Mouse (Mus musculus) liver, embryonic 11.5 days (tissue): ENCODE data around the gene Rtn4. TPM values are rescaled to one million over a fixed set of nuclear protein-coding genes. Genes with fewer than 3 reads are reported as not detected.

Experiments used
- ATAC-seq: fragments of 200-750 bp; cut with Nextera tagmentation; replicated peaks from 2 replicates; pipeline ENCODE4 v1.8.0; 2017; ENCODE audit warnings: moderate number of reproducible peaks, mild to moderate bottlenecking, moderate TSS enrichment, moderate library complexity; ENCODE audit not compliant: low FRiP score
- DNase-seq: peaks from one replicate; pipeline ENCODE4 v3.0.0-alpha.2; 2017; ENCODE audit warnings: low spot score
- H3K27ac ChIP-seq: fragments of 300-500 bp; sonication (generic); 2 replicates; pipeline ENCODE4 v1.5.1; 2014; ENCODE audit warnings: mild to moderate bottlenecking, low read depth, low read length, control low read depth
- H3K27me3 ChIP-seq: fragments of 300-500 bp; sonication (generic); replicated peaks from 2 replicates; pipeline ENCODE4 v1.6.1; 2014; ENCODE audit warnings: low read length, mixed read lengths; ENCODE audit not compliant: control insufficient read depth, insufficient read depth
- H3K36me3 ChIP-seq: fragments of 300-500 bp; sonication (generic); 2 replicates; pipeline ENCODE4 v1.6.1; 2014; ENCODE audit warnings: mild to moderate bottlenecking, low read length, moderate library complexity, mixed read lengths; ENCODE audit not compliant: control insufficient read depth, insufficient read depth
- H3K4me1 ChIP-seq: fragments of 300-500 bp; sonication (generic); replicated peaks from 2 replicates; pipeline ENCODE4 v1.6.1; 2014; ENCODE audit warnings: low read length, mixed read lengths; ENCODE audit not compliant: control insufficient read depth, insufficient read depth
- H3K4me2 ChIP-seq: fragments of 300-500 bp; sonication (generic); 2 replicates; pipeline ENCODE4 v1.6.1; 2014; ENCODE audit warnings: mild to moderate bottlenecking, control low read depth, moderate library complexity
- H3K4me3 ChIP-seq: fragments of 300-500 bp; sonication (generic); 2 replicates; pipeline ENCODE4 v1.5.1; 2014; ENCODE audit warnings: low read depth, low read length, control low read depth
- H3K9ac ChIP-seq: fragments of 300-500 bp; sonication (generic); 2 replicates; pipeline ENCODE4 v1.6.1; 2014; ENCODE audit warnings: low read depth, low read length, control low read depth
- H3K9me3 ChIP-seq: fragments of 300-500 bp; sonication (generic); 2 replicates; pipeline ENCODE4 v1.6.1; 2016; ENCODE audit warnings: low read length, inconsistent platforms, mixed read lengths; ENCODE audit not compliant: control insufficient read depth
- WGBS: fragments of 180-500 bp; shearing (Covaris S2); extraction: QIAGEN DNeasy Blood & Tissue Kit; methylation state at CpG from one replicate; pipeline ENCODE4 v1.1.7; 2014; 5-methylcytosine and 5-hydroxymethylcytosine counted together
- polyA plus RNA-seq: library from polyadenylated mRNA; unstranded; fragments of >200 nt; fragmentation: Nextera tagmentation; extraction: Ambion mirVana; gene quantifications from 2 replicates; pipeline ENCODE4 v1.2.1, GENCODE M21; 2014

Gene Rtn4
- polyA plus RNA-seq, 1 experiment from 2014 or later: 23.4 TPM

GRCm38 (mm10) chr11:29718541-29718940, 25.8 kb downstream of the Rtn4 start:
- no peaks in the 10 kb centered on the region for H3K27me3 ChIP-seq
- 75% methylated on average over 6 of the region's 6 CpGs for WGBS
- H3K4me3 ChIP-seq: no peak overlapping the region
- H3K9me3 ChIP-seq: no peaks in the 10 kb centered on the region
- no peak overlapping the region for H3K9ac ChIP-seq
- no peaks in the 10 kb centered on the region for H3K4me1 ChIP-seq
- no peak overlapping the region; the same call in 1 of the 2 replicates for H3K27ac ChIP-seq
- no peak overlapping the region for H3K4me2 ChIP-seq
- DNase-seq (no peak), ATAC-seq (no peak)
- H3K36me3 ChIP-seq: no peaks in the 10 kb centered on the region; the same call in 1 of the 2 replicates

- Histone ChIP-seq H3K27me3 (no peaks in the 10 kb centered on the region), H3K27ac (no peak overlapping the region), H3K9me3 (no peaks in the 10 kb centered on the region), H3K36me3 (no peaks in the 10 kb centered on the region), H3K4me1 (no peaks in the 10 kb centered on the region), H3K4me3 (no peak overlapping the region), H3K9ac (no peak overlapping the region), H3K4me2 (no peak overlapping the region)
- DNase-seq (no peak), ATAC-seq (no peak)
- WGBS: 76% methylated on average over 1 of the region's 1 CpGs
Measured at GRCm38 (mm10) chr11:29719597-29719996, 26.9 kb downstream of the Rtn4 start.

DNA sequence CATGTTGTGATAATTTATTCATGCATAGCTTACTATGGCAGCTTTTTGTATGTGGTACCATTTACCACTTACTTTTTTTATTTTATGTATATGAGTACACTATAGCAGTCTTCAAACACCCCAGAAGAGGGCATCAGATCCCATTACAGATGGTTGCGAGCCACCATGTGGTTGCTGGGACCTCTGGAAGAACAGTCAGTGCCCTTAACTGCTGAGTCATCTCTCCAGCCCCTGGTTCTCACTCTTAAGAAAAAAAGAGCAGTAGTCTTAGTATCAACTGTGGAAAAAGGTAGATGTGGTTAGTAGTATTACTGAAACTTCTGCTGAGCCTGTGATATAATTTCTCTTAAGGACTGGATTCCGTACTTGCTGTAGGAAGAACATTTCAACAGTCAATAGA, 31.5 kb downstream of the Rtn4 start:
- Histone ChIP-seq H3K4me2 (no peak overlapping the region), H3K9ac (no peak overlapping the region), H3K36me3 (no peaks in the 10 kb centered on the region), H3K4me3 (no peak overlapping the region), H3K4me1 (no peaks in the 10 kb centered on the region), H3K9me3 (no peaks in the 10 kb centered on the region), H3K27me3 (no peaks in the 10 kb centered on the region), H3K27ac (no peak overlapping the region)
- 86% methylated on average over 2 of the region's 2 CpGs for WGBS
- DNase-seq (no peak), ATAC-seq (no peak)

DNA sequence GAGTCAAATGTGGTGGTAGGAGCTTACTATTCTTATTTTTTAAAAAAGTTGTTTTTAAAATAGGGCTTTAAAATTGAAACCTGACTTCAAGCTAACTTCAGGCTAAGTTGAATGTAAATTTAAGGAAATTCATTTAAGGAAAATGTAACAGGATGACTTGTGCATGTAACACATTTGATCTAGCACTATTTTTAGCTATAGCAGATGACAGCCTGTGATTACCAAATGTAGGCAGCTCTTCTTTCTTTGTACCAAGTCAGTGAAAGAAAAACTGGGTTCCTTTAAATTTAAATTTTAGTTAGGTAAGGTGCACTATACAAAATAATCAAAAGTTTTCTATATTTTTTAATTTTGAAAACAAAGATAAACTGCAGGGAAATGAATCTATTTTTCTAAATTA, 32.4 kb downstream of the Rtn4 start:
- ATAC-seq (no peak), DNase-seq (no peak)
- no peaks in the 10 kb centered on the region for H3K27me3 ChIP-seq

GRCm38 (mm10) chr11:29725610-29726009, 32.9 kb downstream of the Rtn4 start:
- no peak for ATAC-seq
- no peak overlapping the region for H3K27ac ChIP-seq
- no peaks in the 10 kb centered on the region for H3K27me3 ChIP-seq
- H3K4me2 ChIP-seq: no peak overlapping the region
- DNase-seq: no peak
- no peaks in the 10 kb centered on the region for H3K36me3 ChIP-seq
- H3K9me3 ChIP-seq: no peaks in the 10 kb centered on the region
- no peak overlapping the region for H3K9ac ChIP-seq
- H3K4me1 ChIP-seq: no peaks in the 10 kb centered on the region
- no peak overlapping the region for H3K4me3 ChIP-seq
- 78% methylated on average over 1 of the region's 1 CpGs for WGBS

More for the DNA sequence above, 32.4 kb downstream of the Rtn4 start:
- Histone ChIP-seq H3K9me3 (no peaks in the 10 kb centered on the region), H3K36me3 (no peaks in the 10 kb centered on the region), H3K4me3 (no peak overlapping the region), H3K27ac (no peak overlapping the region), H3K4me1 (no peaks in the 10 kb centered on the region), H3K4me2 (no peak overlapping the region), H3K9ac (no peak overlapping the region)

- Histone ChIP-seq H3K4me2 (no peak overlapping the region), H3K36me3 (no peaks in the 10 kb centered on the region), H3K27me3 (no peaks in the 10 kb centered on the region), H3K4me1 (no peaks in the 10 kb centered on the region), H3K4me3 (no peak overlapping the region), H3K27ac (no peak overlapping the region), H3K9ac (no peak overlapping the region), H3K9me3 (no peaks in the 10 kb centered on the region)
- no peak for ATAC-seq
- no peak for DNase-seq
- WGBS: 59% methylated on average over 1 of the region's 1 CpGs
Measured at GRCm38 (mm10) chr11:29727901-29728300, 35.2 kb downstream of the Rtn4 start.

DNA sequence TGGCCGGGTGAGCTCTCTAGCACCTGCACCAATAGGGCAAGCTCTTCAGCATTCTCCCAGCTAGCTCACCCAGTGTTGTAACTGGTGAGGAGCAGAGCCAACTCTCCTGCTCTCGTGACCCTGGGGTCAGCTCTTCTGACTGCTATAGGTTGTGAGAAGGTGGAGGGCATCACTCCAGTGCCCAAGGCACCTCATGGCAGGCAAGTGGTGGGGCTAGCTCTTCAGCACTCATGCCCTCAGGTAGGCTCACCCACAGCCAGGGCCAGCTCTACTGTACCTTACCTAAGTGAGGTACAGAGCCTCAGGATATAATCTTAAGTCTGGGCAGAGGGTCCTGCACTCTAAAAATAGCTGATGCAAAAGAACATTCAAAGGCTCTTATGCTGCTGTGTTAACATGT, 47.0 kb downstream of the Rtn4 start:
- ATAC-seq: no peak

DNA sequence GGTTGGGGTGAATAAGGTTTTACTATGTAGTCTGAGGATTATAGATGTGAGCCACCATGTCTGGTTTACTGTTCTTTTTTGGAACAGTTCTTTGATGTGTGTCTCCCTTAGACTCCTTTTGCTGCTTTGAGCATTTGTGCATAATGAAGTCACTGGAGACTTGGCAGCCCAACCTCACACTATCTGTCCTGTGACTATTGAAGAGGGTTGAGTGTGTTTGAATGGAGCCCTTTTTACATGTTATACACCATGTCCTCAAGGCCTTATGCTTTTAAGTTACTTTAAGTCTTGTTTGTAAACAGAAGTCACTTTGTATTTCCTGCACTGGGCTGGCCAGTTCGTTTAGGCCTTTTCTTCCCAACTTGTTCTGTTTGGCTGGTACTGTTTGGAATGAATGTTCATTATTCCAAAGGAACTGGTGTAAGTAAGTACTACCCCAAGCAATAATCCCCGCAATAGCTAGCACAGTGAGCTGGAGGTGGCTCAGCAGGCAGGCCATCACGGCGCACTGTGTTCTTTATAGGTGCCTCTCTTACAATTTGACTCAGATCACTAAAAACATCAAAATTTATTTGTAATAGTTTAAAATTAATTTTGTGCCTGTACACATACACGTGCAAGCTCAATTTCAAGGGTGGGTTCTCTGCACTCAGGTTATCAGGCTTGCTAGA, 52.1 kb downstream of the Rtn4 start:
- H3K27ac ChIP-seq: no peak overlapping the region
- no peak for DNase-seq
- H3K27me3 ChIP-seq: no peaks in the 10 kb centered on the region
- no peaks in the 10 kb centered on the region for H3K4me1 ChIP-seq
- ATAC-seq: no peak
- no peaks in the 10 kb centered on the region for H3K9me3 ChIP-seq
- H3K4me3 ChIP-seq: no peak overlapping the region
- H3K4me2 ChIP-seq: no peak overlapping the region
- no peak overlapping the region for H3K9ac ChIP-seq
- H3K36me3 ChIP-seq: peaks cover 10% of the 10 kb centered on the region
- 93% methylated on average over 5 of the region's 5 CpGs for WGBS

More for the DNA sequence above, 47.0 kb downstream of the Rtn4 start:
- no peak overlapping the region for H3K27ac ChIP-seq
- H3K4me3 ChIP-seq: no peak overlapping the region
- no peaks in the 10 kb centered on the region for H3K27me3 ChIP-seq
- DNase-seq: no peak
- 96% methylated on average over 2 of the region's 2 CpGs for WGBS
- H3K4me1 ChIP-seq: no peaks in the 10 kb centered on the region
- H3K4me2 ChIP-seq: no peak overlapping the region
- no peak overlapping the region for H3K9ac ChIP-seq
- H3K9me3 ChIP-seq: no peaks in the 10 kb centered on the region
- peaks cover 7% of the 10 kb centered on the region for H3K36me3 ChIP-seq

GRCm38 (mm10) chr11:29745513-29745912, 52.8 kb downstream of the Rtn4 start:
- WGBS: 87% methylated on average over 2 of the region's 2 CpGs
- Histone ChIP-seq H3K9me3 (no peaks in the 10 kb centered on the region), H3K4me1 (no peaks in the 10 kb centered on the region), H3K4me3 (no peak overlapping the region), H3K4me2 (no peak overlapping the region), H3K9ac (no peak overlapping the region), H3K36me3 (peaks cover 10% of the 10 kb centered on the region), H3K27me3 (no peaks in the 10 kb centered on the region), H3K27ac (no peak overlapping the region)
- DNase-seq (no peak), ATAC-seq (no peak)
